Mouse (Mus musculus) kidney, postnatal 0 days (tissue): ENCODE data around the gene Epb41l3. TPM values are rescaled to one million over a fixed set of nuclear protein-coding genes. Genes with fewer than 3 reads are reported as not detected.

Source experiments
- ATAC-seq: fragments of 200-750 bp; cut with Nextera tagmentation; replicated peaks from 2 replicates; pipeline ENCODE4 v1.8.0; 2017; ENCODE audit warnings: low read depth, moderate number of reproducible peaks, moderate TSS enrichment, moderate library complexity; ENCODE audit not compliant: low FRiP score
- DNase-seq: peaks from one replicate; pipeline ENCODE4 v3.0.0-alpha.2; 2016; ENCODE audit warnings: low spot score
- H3K27ac ChIP-seq: fragments of 300-500 bp; sonication (generic); 2 replicates; pipeline ENCODE4 v1.5.1; 2014; ENCODE audit warnings: mild to moderate bottlenecking
- H3K27me3 ChIP-seq: fragments of 300-500 bp; sonication (generic); 2 replicates; pipeline ENCODE4 v1.6.1; 2014; ENCODE audit warnings: low read length, mixed read lengths; ENCODE audit not compliant: insufficient read depth
- H3K36me3 ChIP-seq: fragments of 300-500 bp; sonication (generic); 2 replicates; pipeline ENCODE4 v1.6.1; 2014; ENCODE audit warnings: low read length, mixed read lengths; ENCODE audit not compliant: insufficient read depth
- H3K4me1 ChIP-seq: fragments of 300-500 bp; sonication (generic); replicated peaks from 2 replicates; pipeline ENCODE4 v1.6.1; 2014; ENCODE audit warnings: antibody characterized with exemption, low read length, mixed read lengths; ENCODE audit not compliant: insufficient read depth
- H3K4me2 ChIP-seq: fragments of 300-500 bp; sonication (generic); 2 replicates; pipeline ENCODE4 v1.6.1; 2014; ENCODE audit warnings: mild to moderate bottlenecking, low read length, moderate library complexity, mixed read lengths
- H3K4me3 ChIP-seq: fragments of 300-500 bp; sonication (generic); replicated peaks from 2 replicates; pipeline ENCODE4 v1.5.1; 2014; ENCODE audit warnings: low read depth, low read length
- H3K9ac ChIP-seq: fragments of 300-500 bp; sonication (generic); 2 replicates; pipeline ENCODE4 v1.6.1; 2014; ENCODE audit warnings: low read depth, low read length
- H3K9me3 ChIP-seq: fragments of 300-500 bp; sonication (generic); replicated peaks from 2 replicates; pipeline ENCODE4 v1.6.1; 2016; ENCODE audit warnings: low read length, inconsistent platforms, mixed read lengths
- CTCF ChIP-seq: IDR thresholded peaks from 2 replicates; pipeline ENCODE4 v1.5.1; 2016; ENCODE audit warnings: antibody characterized with exemption, low read depth, mild to moderate bottlenecking, moderate library complexity
- WGBS: fragments of 180-500 bp; shearing (Covaris S2); extraction: QIAGEN DNeasy Blood & Tissue Kit; methylation state at CpG from one replicate; pipeline ENCODE4 v1.1.7; 2014; 5-methylcytosine and 5-hydroxymethylcytosine counted together
- polyA plus RNA-seq: library from polyadenylated mRNA; unstranded; fragments of >200 nt; fragmentation: Nextera tagmentation; extraction: Ambion mirVana; gene quantifications from 2 replicates; pipeline ENCODE4 v1.2.1, GENCODE M21; 2015

Epb41l3 gene
- polyA plus RNA-seq, 1 experiment from 2014 or later: 13.3 TPM

- H3K27ac ChIP-seq: no peak overlapping the region
- H3K4me1 ChIP-seq: no peaks in the 10 kb centered on the region
- no peak overlapping the region for H3K4me2 ChIP-seq
- ATAC-seq (no peak), DNase-seq (no peak)
- no peaks in the 10 kb centered on the region for H3K36me3 ChIP-seq
- no peaks in the 10 kb centered on the region for H3K9me3 ChIP-seq
- no peaks in the 10 kb centered on the region for H3K27me3 ChIP-seq
- no peak overlapping the region for H3K4me3 ChIP-seq
- no peak overlapping the region for H3K9ac ChIP-seq
- 79% methylated on average over 15 of the region's 15 CpGs for WGBS
- no peak for TF ChIP-seq CTCF
These were observed 188.5 kb downstream of the Epb41l3 start for GRCm38 (mm10) chr17:69263810-69264565.

GRCm38 (mm10) chr17:69265171-69265570 is 189.7 kb downstream of the Epb41l3 start:
- 64% methylated on average over 4 of the region's 4 CpGs for WGBS
- DNase-seq (no peak), ATAC-seq (no peak)
- Histone ChIP-seq H3K4me2 (no peak overlapping the region), H3K4me3 (no peak overlapping the region), H3K27ac (no peak overlapping the region), H3K27me3 (no peaks in the 10 kb centered on the region), H3K9ac (no peak overlapping the region), H3K36me3 (no peaks in the 10 kb centered on the region), H3K4me1 (no peaks in the 10 kb centered on the region), H3K9me3 (no peaks in the 10 kb centered on the region)
- no peak for TF ChIP-seq CTCF

- no peak for TF ChIP-seq CTCF
- no peaks in the 10 kb centered on the region for H3K27me3 ChIP-seq
- no peaks in the 10 kb centered on the region for H3K36me3 ChIP-seq
- no peaks in the 10 kb centered on the region for H3K9me3 ChIP-seq
- DNase-seq (no peak), ATAC-seq (no peak)
- no peak overlapping the region for H3K9ac ChIP-seq
- 48% methylated on average over 17 of the region's 17 CpGs for WGBS
- H3K27ac ChIP-seq: no peak overlapping the region
- H3K4me1 ChIP-seq: no peaks in the 10 kb centered on the region
- no peak overlapping the region for H3K4me2 ChIP-seq
- no peak overlapping the region for H3K4me3 ChIP-seq
These were observed 190.4 kb downstream of the Epb41l3 start for GRCm38 (mm10) chr17:69265759-69266463.

- H3K9ac ChIP-seq: no peak overlapping the region
- H3K4me1 ChIP-seq: no peaks in the 10 kb centered on the region
- no peak overlapping the region for H3K4me2 ChIP-seq
- H3K4me3 ChIP-seq: no peak overlapping the region
- H3K27me3 ChIP-seq: no peaks in the 10 kb centered on the region
- 83% methylated on average over 5 of the region's 5 CpGs for WGBS
- H3K9me3 ChIP-seq: no peaks in the 10 kb centered on the region
- no peaks in the 10 kb centered on the region for H3K36me3 ChIP-seq
- no peak for ATAC-seq
- H3K27ac ChIP-seq: no peak overlapping the region
- TF ChIP-seq CTCF: no peak
- no peak for DNase-seq
These were observed 191.5 kb downstream of the Epb41l3 start for GRCm38 (mm10) chr17:69266936-69267335.

GRCm38 (mm10) chr17:69267526-69267925 is 192.0 kb downstream of the Epb41l3 start:
- Histone ChIP-seq H3K4me1 (no peaks in the 10 kb centered on the region), H3K27ac (no peak overlapping the region), H3K4me2 (no peak overlapping the region), H3K27me3 (no peaks in the 10 kb centered on the region), H3K36me3 (no peaks in the 10 kb centered on the region), H3K4me3 (no peak overlapping the region), H3K9me3 (no peaks in the 10 kb centered on the region), H3K9ac (no peak overlapping the region)
- 46% methylated on average over 6 of the region's 6 CpGs for WGBS
- DNase-seq (no peak), ATAC-seq (no peak)
- no peak for TF ChIP-seq CTCF

- H3K36me3 ChIP-seq: no peaks in the 10 kb centered on the region
- no peaks in the 10 kb centered on the region for H3K27me3 ChIP-seq
- DNase-seq: no peak
- WGBS: 35% methylated on average over 5 of the region's 5 CpGs
- TF ChIP-seq CTCF: no peak
- no peaks in the 10 kb centered on the region for H3K4me1 ChIP-seq
- H3K27ac ChIP-seq: no peak overlapping the region
- H3K9me3 ChIP-seq: no peaks in the 10 kb centered on the region
- no peak overlapping the region for H3K4me2 ChIP-seq
- H3K9ac ChIP-seq: no peak overlapping the region
- ATAC-seq: no peak
- H3K4me3 ChIP-seq: no peak overlapping the region
These were observed 201.9 kb downstream of the Epb41l3 start for GRCm38 (mm10) chr17:69277362-69277761.
